Mouse (Mus musculus) cerebellum, adult 2 months (tissue): Measurements from ENCODE around the gene Styk1.

ENCODE experiments used
- CTCF ChIP-seq: fragments of 200-500 bp; IDR thresholded peaks from 2 replicates; pipeline ENCODE4 v1.5.1; 2011; ENCODE audit warnings: low read depth, mild to moderate bottlenecking, control low read depth, low read length, moderate library complexity, borderline replicate concordance; ENCODE audit not compliant: insufficient read depth
- POLR2A ChIP-seq: fragments of 200-500 bp; IDR thresholded peaks from 2 replicates; pipeline ENCODE4 v1.6.1; 2011; ENCODE audit warnings: low read length, control low read depth, borderline replicate concordance; ENCODE audit not compliant: insufficient read depth

GRCm38 (mm10) chr6:131262778-131263177 lies 90.6 kb downstream of the Styk1 start:
- TF ChIP-seq CTCF (no peak), POLR2A (no peak)
